Mouse (Mus musculus): Measurements from ENCODE around the gene Gm12800. TPM values are rescaled to one million over a fixed set of nuclear protein-coding genes. Genes with fewer than 3 reads are reported as not detected.
"Not testable (repeated sequence)": the region's sequence is repeated elsewhere in the genome, so short reads cannot be mapped to it uniquely, and the experiment has no call there.

Gm12800 gene
- polyA plus RNA-seq, 1 experiment from 2014 or later, result not detected

DNA sequence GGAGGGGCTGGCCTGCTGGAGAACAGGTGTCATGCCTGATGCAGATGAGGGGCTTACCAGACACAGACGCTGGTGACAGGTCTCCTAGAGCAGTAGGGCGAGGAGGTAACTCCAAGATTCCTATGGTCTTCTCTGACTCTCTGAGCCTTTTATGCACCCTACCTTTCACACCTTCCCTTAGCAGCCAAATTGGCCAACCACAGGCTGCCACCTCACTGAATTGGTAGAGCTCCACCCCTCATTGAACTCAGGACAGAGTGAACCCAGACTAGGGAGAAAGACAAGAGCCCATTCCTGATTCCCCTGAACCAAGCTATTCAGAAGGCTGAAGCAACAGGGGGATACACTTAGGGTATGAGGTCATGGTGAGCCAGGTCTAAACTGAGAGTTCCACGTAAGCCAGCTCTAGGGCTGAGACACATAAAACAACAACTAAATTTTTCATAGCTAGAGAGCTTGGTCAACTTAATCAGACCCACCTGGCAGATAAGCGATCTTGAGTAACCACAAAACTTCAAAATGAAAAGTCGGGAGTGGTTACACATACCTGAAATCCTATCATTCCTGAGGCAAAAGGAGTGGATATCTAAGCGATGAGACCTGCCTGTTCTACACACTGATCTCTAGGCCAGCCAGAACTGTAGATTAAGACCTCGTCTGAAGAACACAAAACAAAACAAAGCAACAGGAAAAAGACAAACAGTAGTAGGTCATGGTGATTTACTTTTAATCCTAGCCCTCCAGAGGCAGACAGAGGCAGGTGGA is 15.1 kb upstream of the Gm12800 start, which contains the start of gene C130073F10Rik:
Gene C130073F10Rik, minus strand, starts transcription at position 134 of the 765 bp plus-strand sequence.
- no peak within 1 kb of the TSS for H3K27ac ChIP-seq (ENCODE audit: low read length)
- no peaks in the 10 kb centered on the region for H3K4me1 ChIP-seq (ENCODE audit: insufficient read depth, low read depth, low read length)
- ATAC-seq (0 out of 2 replicates have a peak, but pooled peaks have one; percentile 21), DNase-seq (ENCODE audit: low spot score) (peak; percentile 16)
- no peaks in the 10 kb centered on the region for H3K36me3 ChIP-seq (ENCODE audit: insufficient read depth, low read length)
- no peak within 1 kb of the TSS for H3K4me3 ChIP-seq (ENCODE audit: low read depth, low read length)
- H3K9me3 ChIP-seq (ENCODE audit: low read length), result no peaks in the 10 kb centered on the region
- WGBS, result 65% methylated on average over 7 of the region's 7 CpGs
- H3K27me3 ChIP-seq (replicated peaks; ENCODE audit: insufficient read depth, low read length), result no peaks in the 10 kb centered on the region
- TF ChIP-seq CTCF (IDR thresholded peaks at IDR 0.05), result no peak
- TF ChIP-seq EP300 (IDR thresholded peaks at IDR 0.05), result no peak
- H3K9ac ChIP-seq (replicated peaks; ENCODE audit: low read depth), result no peak within 1 kb of the TSS
- no peak within 1 kb of the TSS for H3K4me2 ChIP-seq (replicated peaks; ENCODE audit: low read depth, low read length)

DNA sequence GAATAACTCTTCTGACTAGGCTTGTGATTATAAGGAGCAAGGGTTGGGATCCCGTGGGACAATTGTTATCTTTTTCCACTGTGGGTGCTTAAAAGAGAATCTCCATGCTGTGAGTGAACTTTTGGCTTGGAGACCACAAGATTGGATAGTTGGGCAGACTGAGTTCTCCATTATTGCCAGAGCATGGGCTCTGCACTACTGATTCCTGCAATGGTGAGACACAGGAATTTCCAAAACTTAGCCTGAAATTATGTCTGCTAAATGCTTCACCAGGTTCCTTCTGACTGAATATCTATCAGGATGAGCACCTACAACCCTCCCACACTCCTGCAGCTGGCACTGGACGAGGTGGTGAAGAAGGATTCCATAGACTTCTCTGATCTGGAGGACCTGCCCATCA is 31.2 kb downstream of the Gm12800 start, which contains the start of gene Gm12794:
Gene Gm12794, plus strand, starts transcription at position 301 of the 400 bp plus-strand sequence.
- not testable (repeated sequence) for H3K9ac ChIP-seq (replicated peaks; ENCODE audit: low read depth); DNase-seq (ENCODE audit: low spot score); H3K36me3 ChIP-seq (ENCODE audit: insufficient read depth, low read length); ATAC-seq; H3K27ac ChIP-seq (ENCODE audit: low read length); H3K9me3 ChIP-seq (ENCODE audit: low read length); H3K4me1 ChIP-seq (ENCODE audit: insufficient read depth, low read depth, low read length); H3K4me2 ChIP-seq (replicated peaks; ENCODE audit: low read depth, low read length); H3K4me3 ChIP-seq (ENCODE audit: low read depth, low read length); H3K27me3 ChIP-seq (replicated peaks; ENCODE audit: insufficient read depth, low read length)
- WGBS, result 50% methylated on average over 1 of the region's 2 CpGs

Other genes starting within 250 kb of the Gm12800 start
- gene Lepr, start 191.7 kb upstream of the Gm12800 start, polyA plus RNA-seq (2015; fragmentation: Nextera tagmentation; extraction: Ambion mirVana), result 13.4 and 13.9 TPM in 2 replicates
- gene B020004J07Rik, start 65.1 kb upstream of the Gm12800 start, polyA plus RNA-seq (2015; fragmentation: Nextera tagmentation; extraction: Ambion mirVana), result not detected in 2 replicates
- gene C130073F10Rik, start 15.3 kb upstream of the Gm12800 start, polyA plus RNA-seq (2015; fragmentation: Nextera tagmentation; extraction: Ambion mirVana), result not detected in 2 replicates
- gene Gm12794, start 31.3 kb downstream of the Gm12800 start, polyA plus RNA-seq (2015; fragmentation: Nextera tagmentation; extraction: Ambion mirVana), result not detected in 2 replicates
- not detected in 2 replicates for gene Gm12790, start 71.9 kb downstream of the Gm12800 start, polyA plus RNA-seq (2015; fragmentation: Nextera tagmentation; extraction: Ambion mirVana)
- gene Gm12789, start 77.5 kb downstream of the Gm12800 start, polyA plus RNA-seq (2015; fragmentation: Nextera tagmentation; extraction: Ambion mirVana), result not detected in 2 replicates
- gene Pde4b, start 178.4 kb downstream of the Gm12800 start, polyA plus RNA-seq (2015; fragmentation: Nextera tagmentation; extraction: Ambion mirVana), result 42.1 and 44.5 TPM in 2 replicates

Measured in lung, postnatal 0 days (tissue).